Mouse (Mus musculus): ENCODE measurements at regions not wholly inside any gene's neighbourhood (a gene's known extent, or its start where the extent isn't known, plus 50 kb on each side); places are given as distances from the start of the nearest gene placed in this dataset.
A peak's percentile ranks its signal among the peaks of the same experiment; 100 is the strongest.
"Not testable (repeated sequence)": the region's sequence is repeated elsewhere in the genome, so short reads cannot be mapped to it uniquely, and the experiment has no call there.

GRCm38 (mm10) chr10:111636283-111636682 is 130.2 kb downstream of the Phlda1 start:
- Histone ChIP-seq H3K4me3 (ENCODE audit: low read depth, low read length) (no peak overlapping the region), H3K27me3 (ENCODE audit: insufficient read depth, low read length) (no peaks in the 10 kb centered on the region), H3K27ac (ENCODE audit: low read depth) (no peak overlapping the region), H3K9me3 (ENCODE audit: low read depth, low read length) (no peaks in the 10 kb centered on the region), H3K4me2 (no peak overlapping the region), H3K4me1 (ENCODE audit: insufficient read depth) (0 out of 2 replicates have a peak, but pooled peaks cover 4% of the 10 kb centered on the region), H3K9ac (no peak overlapping the region), H3K36me3 (ENCODE audit: insufficient read depth) (no peaks in the 10 kb centered on the region)
- peak; percentile 34 for TF ChIP-seq CTCF (IDR thresholded peaks at IDR 0.05; ENCODE audit: low read depth)
- DNase-seq (no peak), ATAC-seq (ENCODE audit: insufficient read depth) (no peak)
- WGBS, result 64% methylated on average over 14 of the region's 14 CpGs

- DNase-seq (no peak), ATAC-seq (ENCODE audit: insufficient read depth) (no peak)
- no peak overlapping the region for H3K4me3 ChIP-seq (ENCODE audit: low read depth, low read length)
- no peak for TF ChIP-seq CTCF (IDR thresholded peaks at IDR 0.05; ENCODE audit: low read depth)
- H3K4me2 ChIP-seq, result no peak overlapping the region
- H3K27ac ChIP-seq (ENCODE audit: low read depth), result no peak overlapping the region
- H3K36me3 ChIP-seq (ENCODE audit: insufficient read depth), result no peaks in the 10 kb centered on the region
- 75% methylated on average over 12 of the region's 12 CpGs for WGBS
- no peaks in the 10 kb centered on the region for H3K9me3 ChIP-seq (ENCODE audit: low read depth, low read length)
- H3K9ac ChIP-seq, result no peak overlapping the region
- H3K4me1 ChIP-seq (ENCODE audit: insufficient read depth), result 0 out of 2 replicates have a peak, but pooled peaks cover 4% of the 10 kb centered on the region
- H3K27me3 ChIP-seq (ENCODE audit: insufficient read depth, low read length), result no peaks in the 10 kb centered on the region
Measured at GRCm38 (mm10) chr10:111637084-111637735, 131.1 kb downstream of the Phlda1 start.

- H3K4me2 ChIP-seq, result no peak overlapping the region
- H3K27ac ChIP-seq (ENCODE audit: low read depth), result no peak overlapping the region
- ATAC-seq (ENCODE audit: insufficient read depth), result no peak
- no peaks in the 10 kb centered on the region for H3K27me3 ChIP-seq (ENCODE audit: insufficient read depth, low read length)
- H3K4me1 ChIP-seq (ENCODE audit: insufficient read depth), result 0 out of 2 replicates have a peak, but pooled peaks cover 4% of the 10 kb centered on the region
- DNase-seq, result peak; percentile 37
- no peak for TF ChIP-seq CTCF (IDR thresholded peaks at IDR 0.05; ENCODE audit: low read depth)
- H3K4me3 ChIP-seq (ENCODE audit: low read depth, low read length), result no peak overlapping the region
- no peak overlapping the region for H3K9ac ChIP-seq
- WGBS, result 71% methylated on average over 7 of the region's 7 CpGs
- no peaks in the 10 kb centered on the region for H3K36me3 ChIP-seq (ENCODE audit: insufficient read depth)
- H3K9me3 ChIP-seq (ENCODE audit: low read depth, low read length), result no peaks in the 10 kb centered on the region
Measured at GRCm38 (mm10) chr10:111639866-111640265, 133.8 kb downstream of the Phlda1 start.

- Histone ChIP-seq H3K9ac (no peak overlapping the region), H3K4me2 (no peak overlapping the region), H3K36me3 (ENCODE audit: insufficient read depth) (no peaks in the 10 kb centered on the region), H3K4me3 (ENCODE audit: low read depth, low read length) (no peak overlapping the region), H3K9me3 (ENCODE audit: low read depth, low read length) (no peaks in the 10 kb centered on the region), H3K27me3 (ENCODE audit: insufficient read depth, low read length) (no peaks in the 10 kb centered on the region), H3K27ac (ENCODE audit: low read depth) (no peak overlapping the region), H3K4me1 (ENCODE audit: insufficient read depth) (0 out of 2 replicates have a peak, but pooled peaks cover 4% of the 10 kb centered on the region)
- TF ChIP-seq CTCF (IDR thresholded peaks at IDR 0.05; ENCODE audit: low read depth), result no peak
- peak; percentile 71 for DNase-seq
- WGBS, result 64% methylated on average over 2 of the region's 2 CpGs
- peak; percentile 80 for ATAC-seq (ENCODE audit: insufficient read depth)
Measured at GRCm38 (mm10) chr10:111642683-111643082, 136.6 kb downstream of the Phlda1 start.

- H3K4me2 ChIP-seq; H3K4me3 ChIP-seq (ENCODE audit: low read depth, low read length); H3K36me3 ChIP-seq (ENCODE audit: insufficient read depth); H3K4me1 ChIP-seq (ENCODE audit: insufficient read depth); H3K9me3 ChIP-seq (ENCODE audit: low read depth, low read length); ATAC-seq (ENCODE audit: insufficient read depth); H3K27me3 ChIP-seq (ENCODE audit: insufficient read depth, low read length); DNase-seq; H3K9ac ChIP-seq; H3K27ac ChIP-seq (ENCODE audit: low read depth): not testable (repeated sequence)
- 59% methylated on average over 1 of the region's 2 CpGs for WGBS
Measured at GRCm38 (mm10) chr10:111653773-111654172, 147.7 kb downstream of the Phlda1 start.

GRCm38 (mm10) chr10:111654364-111655226 is 148.5 kb downstream of the Phlda1 start:
- Histone ChIP-seq H3K4me1 (ENCODE audit: insufficient read depth) (no peaks in the 10 kb centered on the region), H3K27ac (ENCODE audit: low read depth) (no peak overlapping the region), H3K27me3 (ENCODE audit: insufficient read depth, low read length) (no peaks in the 10 kb centered on the region), H3K4me2 (no peak overlapping the region), H3K36me3 (ENCODE audit: insufficient read depth) (no peaks in the 10 kb centered on the region), H3K9me3 (ENCODE audit: low read depth, low read length) (no peaks in the 10 kb centered on the region), H3K4me3 (ENCODE audit: low read depth, low read length) (no peak overlapping the region), H3K9ac (no peak overlapping the region)
- no peak for ATAC-seq (ENCODE audit: insufficient read depth)
- WGBS, result 77% methylated on average over 22 of the region's 22 CpGs
- no peak for TF ChIP-seq CTCF (IDR thresholded peaks at IDR 0.05; ENCODE audit: low read depth)
- no peak for DNase-seq

GRCm38 (mm10) chr10:111658828-111659227 is 152.7 kb downstream of the Phlda1 start:
- DNase-seq, result peak; percentile 49
- Histone ChIP-seq H3K27ac (ENCODE audit: low read depth) (no peak overlapping the region), H3K4me3 (ENCODE audit: low read depth, low read length) (no peak overlapping the region), H3K27me3 (ENCODE audit: insufficient read depth, low read length) (no peaks in the 10 kb centered on the region; the same call in 1 of the 2 replicates), H3K4me2 (0 out of 2 replicates have a peak overlapping the region, but pooled peaks have one; percentile 4), H3K9me3 (ENCODE audit: low read depth, low read length) (no peaks in the 10 kb centered on the region), H3K4me1 (ENCODE audit: insufficient read depth) (no peaks in the 10 kb centered on the region), H3K36me3 (ENCODE audit: insufficient read depth) (no peaks in the 10 kb centered on the region), H3K9ac (no peak overlapping the region)
- no peak for ATAC-seq (ENCODE audit: insufficient read depth)
- no peak for TF ChIP-seq CTCF (IDR thresholded peaks at IDR 0.05; ENCODE audit: low read depth)
- 25% methylated on average over 9 of the region's 9 CpGs for WGBS

Measured in lung, embryonic 14.5 days (tissue).